Mouse (Mus musculus): ENCODE results near the gene Pgbd5. TPM values are rescaled to one million over a fixed set of nuclear protein-coding genes. Genes with fewer than 3 reads are reported as not detected.
A peak's percentile ranks its signal among the peaks of the same experiment; 100 is the strongest.

Pgbd5 gene
- polyA plus RNA-seq, 1 experiment from 2014 or later, result 1.7 TPM

GRCm38 (mm10) chr8:124462192-124462591 lies 22.7 kb upstream of the Pgbd5 start:
- Histone ChIP-seq H3K4me1 (ENCODE audit: control insufficient read depth, insufficient read depth, low read length) (0 out of 2 replicates have a peak, but pooled peaks cover 2% of the 10 kb centered on the region), H3K27ac (ENCODE audit: low read length) (no peak overlapping the region), H3K36me3 (ENCODE audit: control insufficient read depth, insufficient read depth, low read length) (no peaks in the 10 kb centered on the region), H3K9me3 (ENCODE audit: control insufficient read depth, low read length) (no peaks in the 10 kb centered on the region), H3K4me2 (ENCODE audit: low read depth, low read length) (no peak overlapping the region), H3K27me3 (replicated peaks; ENCODE audit: control insufficient read depth, insufficient read depth, low read length) (no peaks in the 10 kb centered on the region), H3K9ac (ENCODE audit: low read depth, low read length) (no peak overlapping the region), H3K4me3 (ENCODE audit: low read length) (no peak overlapping the region)
- 77% methylated on average over 9 of the region's 9 CpGs for WGBS
- ATAC-seq, result no peak

- no peak for ATAC-seq
- H3K36me3 ChIP-seq (ENCODE audit: control insufficient read depth, insufficient read depth, low read length), result no peaks in the 10 kb centered on the region
- no peak overlapping the region for H3K27ac ChIP-seq (ENCODE audit: low read length)
- H3K27me3 ChIP-seq (replicated peaks; ENCODE audit: control insufficient read depth, insufficient read depth, low read length), result no peaks in the 10 kb centered on the region
- WGBS, result 72% methylated on average over 10 of the region's 10 CpGs
- no peaks in the 10 kb centered on the region for H3K9me3 ChIP-seq (ENCODE audit: control insufficient read depth, low read length)
- no peak overlapping the region for H3K9ac ChIP-seq (ENCODE audit: low read depth, low read length)
- H3K4me3 ChIP-seq (ENCODE audit: low read length), result no peak overlapping the region
- 0 out of 2 replicates have a peak, but pooled peaks cover 2% of the 10 kb centered on the region for H3K4me1 ChIP-seq (ENCODE audit: control insufficient read depth, insufficient read depth, low read length)
- H3K4me2 ChIP-seq (ENCODE audit: low read depth, low read length), result no peak overlapping the region
These were observed 21.6 kb upstream of the Pgbd5 start for GRCm38 (mm10) chr8:124461103-124461502.

- H3K36me3 ChIP-seq (ENCODE audit: control insufficient read depth, insufficient read depth, low read length), result no peaks in the 10 kb centered on the region
- H3K27me3 ChIP-seq (replicated peaks; ENCODE audit: control insufficient read depth, insufficient read depth, low read length), result no peaks in the 10 kb centered on the region
- WGBS, result 68% methylated on average over 4 of the region's 4 CpGs
- no peak for ATAC-seq
- H3K27ac ChIP-seq (ENCODE audit: low read length), result no peak overlapping the region
- H3K9ac ChIP-seq (ENCODE audit: low read depth, low read length), result no peak overlapping the region
- H3K4me2 ChIP-seq (ENCODE audit: low read depth, low read length), result no peak overlapping the region
- H3K4me3 ChIP-seq (ENCODE audit: low read length), result no peak overlapping the region
- no peaks in the 10 kb centered on the region for H3K9me3 ChIP-seq (ENCODE audit: control insufficient read depth, low read length)
- 0 out of 2 replicates have a peak, but pooled peaks cover 2% of the 10 kb centered on the region for H3K4me1 ChIP-seq (ENCODE audit: control insufficient read depth, insufficient read depth, low read length)
These were observed 21.2 kb upstream of the Pgbd5 start for GRCm38 (mm10) chr8:124460660-124461059.

- H3K27ac ChIP-seq (ENCODE audit: low read length), result no peak overlapping the region
- H3K4me1 ChIP-seq (ENCODE audit: control insufficient read depth, insufficient read depth, low read length), result 0 out of 2 replicates have a peak, but pooled peaks cover 2% of the 10 kb centered on the region
- H3K9me3 ChIP-seq (ENCODE audit: control insufficient read depth, low read length), result no peaks in the 10 kb centered on the region
- no peaks in the 10 kb centered on the region for H3K27me3 ChIP-seq (replicated peaks; ENCODE audit: control insufficient read depth, insufficient read depth, low read length)
- ATAC-seq, result peak; percentile 71
- no peak overlapping the region for H3K9ac ChIP-seq (ENCODE audit: low read depth, low read length)
- H3K36me3 ChIP-seq (ENCODE audit: control insufficient read depth, insufficient read depth, low read length), result no peaks in the 10 kb centered on the region
- H3K4me2 ChIP-seq (ENCODE audit: low read depth, low read length), result no peak overlapping the region
- 31% methylated on average over 12 of the region's 12 CpGs for WGBS
- no peak overlapping the region for H3K4me3 ChIP-seq (ENCODE audit: low read length)
These were observed 20.2 kb upstream of the Pgbd5 start for GRCm38 (mm10) chr8:124459627-124460026.

- Histone ChIP-seq H3K4me1 (ENCODE audit: control insufficient read depth, insufficient read depth, low read length) (0 out of 2 replicates have a peak, but pooled peaks cover 2% of the 10 kb centered on the region), H3K27me3 (replicated peaks; ENCODE audit: control insufficient read depth, insufficient read depth, low read length) (no peaks in the 10 kb centered on the region), H3K9ac (ENCODE audit: low read depth, low read length) (no peak overlapping the region), H3K27ac (ENCODE audit: low read length) (no peak overlapping the region), H3K4me3 (ENCODE audit: low read length) (no peak overlapping the region), H3K36me3 (ENCODE audit: control insufficient read depth, insufficient read depth, low read length) (no peaks in the 10 kb centered on the region), H3K9me3 (ENCODE audit: control insufficient read depth, low read length) (no peaks in the 10 kb centered on the region), H3K4me2 (ENCODE audit: low read depth, low read length) (no peak overlapping the region)
- no peak for ATAC-seq
- 44% methylated on average over 3 of the region's 3 CpGs for WGBS
These were observed 15.9 kb upstream of the Pgbd5 start for GRCm38 (mm10) chr8:124455359-124455758.

GRCm38 (mm10) chr8:124450192-124450895 lies 10.9 kb upstream of the Pgbd5 start:
- Histone ChIP-seq H3K9ac (ENCODE audit: low read depth, low read length) (no peak overlapping the region), H3K4me3 (ENCODE audit: low read length) (no peak overlapping the region), H3K27ac (ENCODE audit: low read length) (no peak overlapping the region), H3K4me1 (ENCODE audit: control insufficient read depth, insufficient read depth, low read length) (no peaks in the 10 kb centered on the region), H3K9me3 (ENCODE audit: control insufficient read depth, low read length) (no peaks in the 10 kb centered on the region), H3K36me3 (ENCODE audit: control insufficient read depth, insufficient read depth, low read length) (no peaks in the 10 kb centered on the region), H3K27me3 (replicated peaks; ENCODE audit: control insufficient read depth, insufficient read depth, low read length) (no peaks in the 10 kb centered on the region), H3K4me2 (ENCODE audit: low read depth, low read length) (no peak overlapping the region)
- ATAC-seq, result no peak
- 79% methylated on average over 8 of the region's 8 CpGs for WGBS

- no peak for ATAC-seq
- no peaks in the 10 kb centered on the region for H3K36me3 ChIP-seq (ENCODE audit: control insufficient read depth, insufficient read depth, low read length)
- H3K4me3 ChIP-seq (ENCODE audit: low read length), result no peak overlapping the region
- 55% methylated on average over 10 of the region's 10 CpGs for WGBS
- H3K9ac ChIP-seq (ENCODE audit: low read depth, low read length), result no peak overlapping the region
- H3K27me3 ChIP-seq (replicated peaks; ENCODE audit: control insufficient read depth, insufficient read depth, low read length), result no peaks in the 10 kb centered on the region
- H3K27ac ChIP-seq (ENCODE audit: low read length), result no peak overlapping the region
- no peak overlapping the region for H3K4me2 ChIP-seq (ENCODE audit: low read depth, low read length)
- H3K9me3 ChIP-seq (ENCODE audit: control insufficient read depth, low read length), result no peaks in the 10 kb centered on the region
- H3K4me1 ChIP-seq (ENCODE audit: control insufficient read depth, insufficient read depth, low read length), result no peaks in the 10 kb centered on the region
These were observed 9.7 kb upstream of the Pgbd5 start for GRCm38 (mm10) chr8:124448962-124449670.

- H3K4me2 ChIP-seq (ENCODE audit: low read depth, low read length), result no peak overlapping the region
- no peak overlapping the region for H3K9ac ChIP-seq (ENCODE audit: low read depth, low read length)
- no peaks in the 10 kb centered on the region for H3K36me3 ChIP-seq (ENCODE audit: control insufficient read depth, insufficient read depth, low read length)
- ATAC-seq, result no peak
- no peak overlapping the region for H3K27ac ChIP-seq (ENCODE audit: low read length)
- WGBS, result 12% methylated on average over 4 of the region's 4 CpGs
- H3K27me3 ChIP-seq (replicated peaks; ENCODE audit: control insufficient read depth, insufficient read depth, low read length), result peaks cover 5% of the 10 kb centered on the region; the same call in 1 of the 2 replicates
- H3K9me3 ChIP-seq (ENCODE audit: control insufficient read depth, low read length), result no peaks in the 10 kb centered on the region
- peaks cover 9% of the 10 kb centered on the region for H3K4me1 ChIP-seq (ENCODE audit: control insufficient read depth, insufficient read depth, low read length)
- no peak overlapping the region for H3K4me3 ChIP-seq (ENCODE audit: low read length)
These were observed 2.7 kb downstream of the Pgbd5 start for GRCm38 (mm10) chr8:124436741-124437140.

GRCm38 (mm10) chr8:124435707-124436243 lies 3.7 kb downstream of the Pgbd5 start:
- 49% methylated on average over 10 of the region's 10 CpGs for WGBS
- Histone ChIP-seq H3K4me3 (ENCODE audit: low read length) (no peak overlapping the region), H3K9me3 (ENCODE audit: control insufficient read depth, low read length) (no peaks in the 10 kb centered on the region), H3K27ac (ENCODE audit: low read length) (no peak overlapping the region), H3K4me1 (ENCODE audit: control insufficient read depth, insufficient read depth, low read length) (peaks cover 9% of the 10 kb centered on the region), H3K4me2 (ENCODE audit: low read depth, low read length) (no peak overlapping the region), H3K9ac (ENCODE audit: low read depth, low read length) (no peak overlapping the region), H3K36me3 (ENCODE audit: control insufficient read depth, insufficient read depth, low read length) (no peaks in the 10 kb centered on the region), H3K27me3 (replicated peaks; ENCODE audit: control insufficient read depth, insufficient read depth, low read length) (peaks cover 5% of the 10 kb centered on the region; the same call in 1 of the 2 replicates)
- no peak for ATAC-seq

Data from intestine, embryonic 16.5 days (tissue).